Mouse (Mus musculus) gonadal fat pad, adult 2 months (tissue): ENCODE data around the gene Rnaseh2b. TPM values are rescaled to one million over a fixed set of nuclear protein-coding genes. Genes with fewer than 3 reads are reported as not detected.

ENCODE experiments used
- DNase-seq: peaks from one replicate; pipeline ENCODE4 v3.0.0-alpha.2; 2012; ENCODE audit warnings: low read depth
- polyA plus RNA-seq: library from polyadenylated mRNA; depleted of rRNA; stranded (reverse); fragments of >200 nt; gene quantifications from 2 replicates; pipeline ENCODE4 v1.2.3, GENCODE M21; 2012; rRNA removed

Gene Rnaseh2b
- 1.8 and 1.9 TPM in 2 replicates for polyA plus RNA-seq

DNA sequence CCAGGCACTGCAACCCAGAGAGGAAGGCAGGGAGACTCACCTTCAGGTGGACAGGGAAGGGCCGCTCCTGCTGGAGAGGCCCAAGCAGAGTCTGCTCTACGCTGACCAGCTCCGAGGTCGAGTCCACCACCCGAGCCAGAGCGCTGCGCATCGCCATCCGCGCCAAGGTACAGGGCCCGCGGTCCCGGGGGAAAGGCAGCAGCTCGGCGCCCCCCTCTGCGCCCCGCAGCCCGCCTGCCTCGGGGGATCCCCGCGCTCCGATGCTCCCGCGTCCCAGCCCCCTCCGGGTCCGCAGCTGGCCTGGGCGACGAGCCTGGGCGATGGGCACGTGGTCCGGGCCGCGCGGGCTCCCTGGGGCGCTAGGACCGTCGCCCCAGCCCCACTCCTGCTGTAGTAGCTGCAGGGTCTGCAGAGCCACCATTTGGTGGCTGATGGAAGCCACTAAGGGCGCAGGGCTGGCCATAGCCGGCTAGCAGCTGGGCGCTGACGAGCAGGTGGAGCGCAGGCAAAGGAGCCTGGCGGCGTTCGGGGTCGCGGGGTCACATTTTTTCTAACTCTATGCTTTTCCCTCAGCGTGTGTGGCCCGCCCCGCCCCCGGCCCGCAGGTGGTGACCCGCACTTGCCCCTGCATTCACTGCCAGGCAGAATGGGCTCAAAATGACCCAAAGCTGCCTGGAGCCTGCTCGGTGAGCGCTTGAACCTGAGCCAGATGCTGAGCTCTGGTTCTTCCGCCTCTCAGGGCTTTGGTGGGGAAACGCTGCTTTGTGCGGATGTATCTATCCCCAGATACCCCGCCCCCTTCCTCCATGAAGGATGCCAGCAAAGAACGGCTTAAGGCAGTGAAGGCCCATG is at the start of gene Rnaseh2b, which contains the start of gene Dleu7:
Gene Rnaseh2b, plus strand, starts transcription at position 102 of the 852 bp plus-strand sequence.
Gene Dleu7, minus strand, starts transcription at position 560 of the 852 bp plus-strand sequence.
- DNase-seq, result no peak

DNA sequence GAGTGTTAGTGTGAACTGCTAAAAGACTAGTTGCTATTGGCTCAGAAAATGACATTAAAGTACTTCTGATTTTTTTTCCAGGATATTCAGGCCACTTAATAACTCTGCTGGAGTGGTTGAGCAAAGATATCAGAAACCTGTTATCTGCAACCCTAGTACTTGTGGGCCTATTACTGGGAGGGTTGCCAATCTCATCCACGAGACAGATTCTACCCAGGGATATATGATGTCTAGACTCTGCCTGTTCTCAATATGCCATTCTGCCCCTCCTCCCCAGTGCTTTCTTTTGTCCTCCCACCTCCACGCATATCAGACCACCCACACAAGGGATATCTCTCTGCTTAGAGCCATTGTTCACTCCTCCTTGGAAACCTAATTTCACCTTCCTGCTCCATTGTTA is 48.9 kb upstream of the Rnaseh2b start:
- DNase-seq, result no peak

DNA sequence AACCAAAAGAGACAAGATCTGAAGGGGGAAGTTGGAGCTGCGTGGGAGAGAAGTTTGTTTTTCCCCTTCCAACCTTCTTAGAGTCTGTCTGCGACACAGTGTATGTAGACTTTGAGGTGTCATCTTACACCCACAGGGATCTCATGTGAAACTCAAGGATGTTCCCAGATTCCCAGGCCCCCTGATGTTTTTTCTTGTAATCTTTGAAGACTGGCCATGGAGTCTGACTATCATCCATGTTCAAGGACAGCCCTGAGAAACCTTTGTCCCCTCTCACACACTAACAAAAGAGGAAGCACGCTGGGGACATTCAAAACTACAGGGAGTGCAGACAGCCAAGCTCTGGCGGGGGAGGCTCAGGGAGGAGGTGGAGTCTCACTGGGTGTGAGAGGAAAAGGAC is 46.8 kb upstream of the Rnaseh2b start:
- no peak for DNase-seq

DNA sequence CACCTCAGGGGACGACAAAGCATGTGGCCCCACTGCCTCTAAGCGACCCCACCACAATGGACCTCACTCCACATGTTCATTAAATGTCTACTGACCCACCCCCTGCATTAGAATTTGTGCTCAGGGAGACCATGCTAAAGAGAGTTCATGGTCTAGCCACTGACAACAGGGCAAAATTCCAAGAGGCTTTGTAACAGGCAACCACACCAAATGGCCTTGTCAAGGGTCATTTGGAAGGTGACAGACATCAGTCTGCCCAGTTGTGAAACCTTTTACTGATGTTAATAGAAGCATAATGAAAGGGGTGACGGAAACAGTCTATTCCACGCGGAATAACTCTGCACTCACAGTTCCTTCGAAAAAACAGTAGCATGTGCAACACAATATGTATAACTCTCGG is 44.0 kb upstream of the Rnaseh2b start:
- no peak for DNase-seq

DNA sequence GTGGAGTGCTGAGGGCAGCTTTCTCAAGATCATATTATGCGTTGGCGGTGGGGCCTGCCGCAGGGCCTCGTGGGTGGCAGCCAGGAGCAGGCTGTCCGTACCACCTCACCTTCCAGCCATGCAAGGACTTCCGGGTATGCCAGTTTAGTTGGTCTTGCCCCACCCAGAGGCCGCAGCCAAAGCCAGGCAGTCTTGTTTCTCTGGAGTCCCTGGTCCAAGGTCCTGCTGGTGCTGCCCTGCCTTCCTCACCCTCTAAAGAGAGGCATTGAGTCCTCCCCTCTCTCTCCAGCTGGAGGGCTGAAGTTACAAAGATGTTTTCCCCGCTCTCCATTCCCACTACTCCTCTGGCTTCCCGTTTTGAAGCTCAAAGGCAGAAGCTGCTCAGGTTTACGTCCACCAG is 43.6 kb upstream of the Rnaseh2b start:
- no peak for DNase-seq

DNA sequence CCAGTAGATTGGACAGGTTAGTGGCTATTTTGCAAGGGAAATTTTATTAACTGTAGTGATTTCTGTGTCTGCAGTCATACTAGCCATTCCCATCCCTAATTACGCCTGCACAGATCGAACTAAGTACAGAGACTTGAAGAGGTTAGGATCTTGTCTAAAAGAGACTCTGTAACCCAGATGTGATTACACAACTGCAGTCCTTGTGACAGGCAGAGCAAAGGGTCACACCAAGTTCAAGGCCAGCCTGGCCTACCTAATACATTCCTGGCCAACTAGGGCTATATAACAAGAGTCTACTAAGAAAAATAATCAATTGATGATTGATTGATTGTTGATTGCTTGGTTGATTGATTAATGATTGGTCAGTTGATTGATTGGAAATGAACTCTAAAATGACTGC is 43.1 kb upstream of the Rnaseh2b start:
- no peak for DNase-seq

DNA sequence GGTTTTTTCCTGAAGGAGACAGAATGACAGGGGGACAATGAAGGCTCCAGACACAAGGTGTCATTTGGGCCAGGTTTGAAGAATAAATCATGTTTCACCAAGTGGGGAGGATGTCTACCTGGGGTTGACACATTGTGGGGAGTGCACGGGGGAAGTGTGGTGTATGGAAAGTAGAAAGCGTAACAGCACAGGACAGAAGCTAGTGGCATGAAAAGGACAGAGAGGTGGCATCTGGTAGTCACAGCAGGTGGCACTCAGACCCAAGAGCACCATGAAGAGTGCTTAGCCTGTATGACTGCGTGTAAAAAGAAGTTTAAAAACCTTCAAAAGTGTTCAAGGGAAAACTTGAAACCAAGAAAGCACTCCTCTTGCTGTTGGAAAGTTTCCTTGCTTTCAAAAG is 42.3 kb upstream of the Rnaseh2b start:
- no peak for DNase-seq

DNA sequence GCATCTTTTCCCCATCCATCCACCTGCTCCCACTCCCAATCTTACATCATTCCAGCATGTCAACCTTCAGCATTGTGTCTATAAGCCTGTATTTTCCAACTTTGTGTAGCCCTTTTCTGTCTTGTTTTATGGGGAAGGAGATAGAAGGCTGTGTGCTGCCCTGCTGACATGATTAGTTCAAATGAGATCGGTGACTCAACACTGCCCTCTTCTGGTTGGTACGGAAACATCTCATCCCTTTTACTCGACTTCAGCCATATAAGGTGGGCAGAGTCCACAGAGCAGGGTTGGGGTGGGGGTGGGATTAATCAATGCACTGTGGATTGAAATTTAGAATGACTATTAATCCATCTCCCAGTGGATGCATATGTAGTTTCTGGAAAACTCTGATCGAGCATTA is 40.4 kb upstream of the Rnaseh2b start:
- DNase-seq, result no peak

DNA sequence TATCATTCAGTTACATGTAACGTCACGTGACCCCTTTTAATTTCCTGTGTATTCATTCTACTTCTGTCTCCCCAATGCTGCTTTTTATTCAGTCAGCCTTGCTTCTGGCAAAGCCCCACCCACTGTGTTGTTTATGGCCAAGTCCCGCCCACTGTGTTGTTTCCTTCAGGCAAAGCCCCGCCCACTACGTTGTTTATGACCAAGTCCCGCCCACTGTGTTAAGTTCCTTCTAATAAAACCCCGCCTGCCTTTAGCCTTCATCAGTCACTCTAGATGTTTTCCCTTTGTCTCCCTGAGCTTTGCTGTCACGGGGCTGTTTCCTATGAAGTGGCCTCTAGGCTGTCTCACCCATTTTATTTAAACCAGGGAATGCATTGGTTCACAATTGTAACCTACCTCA is 38.0 kb upstream of the Rnaseh2b start:
- DNase-seq, result no peak

DNA sequence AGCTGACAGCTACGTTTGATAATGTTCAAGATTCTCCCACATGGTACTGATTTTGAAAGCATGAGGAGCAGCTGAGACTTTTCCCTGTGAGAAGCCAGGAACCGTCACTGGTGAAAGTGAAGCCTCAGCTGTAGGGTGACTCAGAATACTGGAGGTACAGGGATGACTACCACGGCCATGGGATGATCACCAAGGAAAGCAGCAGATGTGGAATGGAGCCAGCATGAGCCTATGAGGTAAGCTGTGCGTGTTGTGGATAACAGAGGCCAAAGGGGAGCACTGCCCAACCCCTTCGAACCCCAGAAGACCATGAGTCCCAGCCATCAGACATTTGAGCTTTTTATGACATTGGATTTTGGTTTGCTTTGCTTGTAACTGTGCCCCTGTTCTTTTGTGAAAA is 36.3 kb upstream of the Rnaseh2b start:
- DNase-seq, result no peak

DNA sequence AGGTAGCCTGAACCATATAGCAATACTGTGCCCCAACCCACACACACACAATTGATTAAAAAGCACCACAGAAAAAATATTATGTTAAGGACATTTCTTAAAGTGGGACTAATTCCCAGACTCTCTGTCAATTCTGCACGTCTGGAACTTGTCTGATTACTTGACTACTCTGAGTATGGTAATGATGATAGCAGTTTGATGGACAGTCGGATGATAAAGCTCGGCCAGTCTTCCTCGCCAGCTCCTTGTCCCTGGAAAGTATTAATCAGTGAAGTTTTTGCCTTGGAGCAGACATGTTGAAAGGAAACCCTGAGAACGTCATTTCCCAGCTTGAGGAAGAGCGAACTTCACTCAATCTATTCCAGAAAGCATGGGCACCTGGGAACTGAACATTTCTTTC is 34.3 kb upstream of the Rnaseh2b start:
- no peak for DNase-seq

DNA sequence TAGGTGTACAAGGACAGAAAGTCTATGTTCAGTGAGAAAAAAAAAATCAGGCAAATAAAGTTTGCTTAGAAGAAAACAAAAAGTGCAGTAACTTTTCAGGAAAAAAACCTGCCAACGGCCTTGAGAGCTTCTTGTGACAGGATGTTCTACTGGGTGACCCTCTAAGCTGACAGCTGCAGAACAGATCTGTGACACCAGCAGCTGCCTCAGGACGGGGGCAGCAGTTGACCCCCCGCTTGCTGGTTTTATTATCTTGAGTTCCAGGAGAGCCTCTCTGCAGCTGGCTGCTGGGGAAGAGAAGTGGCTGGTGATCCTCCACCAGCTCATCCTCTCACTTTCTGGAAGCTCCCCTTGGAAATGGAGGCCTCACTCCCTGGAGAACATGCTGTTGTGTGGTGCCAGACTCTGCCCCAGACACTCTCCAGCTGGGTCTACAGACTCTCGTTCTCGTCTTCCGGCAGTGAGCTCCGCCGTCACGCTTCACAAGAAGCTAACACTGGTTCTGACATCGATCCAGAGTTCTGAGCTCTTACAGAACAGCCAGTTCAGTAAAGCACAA is 33.3 kb upstream of the Rnaseh2b start:
- DNase-seq, result no peak

DNA sequence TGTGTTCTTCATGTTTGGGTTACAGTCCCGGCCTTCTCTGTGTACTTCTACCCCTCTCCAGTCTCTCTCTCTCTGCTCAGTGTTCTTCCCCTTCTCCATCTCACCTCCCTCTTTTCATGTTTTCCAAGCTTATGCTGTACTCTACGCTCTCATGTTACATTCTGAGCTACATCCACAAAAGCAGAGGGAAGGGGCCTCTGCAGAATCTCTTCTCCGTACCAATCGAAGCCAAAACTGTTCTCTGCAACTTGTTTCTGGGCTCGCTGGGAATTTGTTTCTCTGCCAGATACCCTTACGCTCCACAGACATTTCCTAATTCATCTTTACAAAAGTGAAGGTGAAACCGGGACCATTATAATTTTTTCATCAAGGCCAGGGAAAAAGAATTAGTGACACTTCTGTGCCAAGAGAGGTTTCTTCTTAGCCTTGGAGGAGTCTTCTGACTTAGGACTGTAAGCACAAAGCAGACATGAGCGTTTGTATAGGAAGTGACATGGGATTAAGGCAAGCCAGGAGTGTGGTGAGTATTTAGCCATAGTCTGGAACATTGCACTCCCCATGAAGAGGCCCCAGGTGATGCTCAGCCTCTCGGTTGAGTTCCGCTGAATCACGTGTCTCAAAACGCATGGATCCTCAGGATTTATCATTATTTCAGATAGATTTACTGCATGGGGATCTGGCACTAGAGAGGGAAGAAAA is 21.5 kb upstream of the Rnaseh2b start:
- DNase-seq, result no peak

DNA sequence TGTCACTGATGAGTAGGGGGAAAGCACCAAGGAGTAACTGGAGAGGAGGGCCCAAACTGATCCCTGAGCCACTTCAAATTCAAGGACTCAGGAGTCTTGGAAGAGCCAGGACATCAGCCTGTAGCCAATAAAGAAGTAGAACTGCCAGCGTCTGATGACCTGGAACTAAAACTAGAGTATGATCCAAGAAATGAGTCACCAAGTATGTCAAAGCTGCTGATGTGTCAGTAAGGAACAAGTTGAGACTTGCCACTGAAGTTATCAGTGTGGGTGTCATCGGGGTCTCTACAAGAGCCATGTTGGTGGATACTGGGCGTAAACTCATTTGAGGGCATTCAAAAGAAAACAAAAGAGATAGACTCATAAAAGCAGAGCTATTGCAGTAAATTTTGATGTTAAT is 18.8 kb upstream of the Rnaseh2b start:
- DNase-seq, result no peak

DNA sequence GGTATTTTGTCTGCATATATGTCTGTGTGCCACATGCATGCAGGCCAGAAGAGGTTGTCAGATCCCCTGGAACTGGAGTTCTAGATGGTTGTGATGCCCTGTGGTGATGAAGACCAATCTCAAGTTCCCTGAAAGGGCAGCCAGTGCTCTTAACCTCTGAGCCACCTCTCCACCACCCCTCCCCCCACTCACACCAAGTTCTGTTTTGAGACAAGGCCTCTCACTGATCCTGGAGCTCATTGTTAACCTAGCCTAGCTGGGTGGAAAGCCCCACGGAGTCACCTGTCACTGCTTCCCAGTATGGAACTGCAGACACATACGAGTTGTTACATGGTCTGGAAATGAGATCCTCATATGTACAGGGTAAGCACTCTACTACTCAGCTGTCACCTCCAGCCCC is 9.4 kb upstream of the Rnaseh2b start:
- DNase-seq, result no peak

DNA sequence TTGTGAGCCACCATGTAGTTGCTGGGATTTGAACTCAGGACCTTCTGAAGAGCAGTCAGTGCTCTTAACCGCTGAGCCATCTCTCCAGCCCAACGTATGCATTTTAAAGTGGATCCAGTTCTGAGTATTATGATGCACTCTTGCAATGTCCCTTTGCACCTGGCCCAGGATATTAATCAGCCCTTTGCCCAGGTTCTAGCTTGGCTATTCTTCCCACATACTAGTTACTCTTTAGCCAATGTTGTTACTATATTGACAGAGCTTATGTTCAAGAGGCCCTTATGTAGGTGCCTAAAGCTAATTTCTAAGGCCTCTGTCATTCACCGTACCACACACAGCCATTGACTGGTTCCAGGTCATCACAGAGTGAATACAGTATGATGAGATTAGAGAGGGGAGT is 3.7 kb upstream of the Rnaseh2b start:
- DNase-seq, result no peak

DNA sequence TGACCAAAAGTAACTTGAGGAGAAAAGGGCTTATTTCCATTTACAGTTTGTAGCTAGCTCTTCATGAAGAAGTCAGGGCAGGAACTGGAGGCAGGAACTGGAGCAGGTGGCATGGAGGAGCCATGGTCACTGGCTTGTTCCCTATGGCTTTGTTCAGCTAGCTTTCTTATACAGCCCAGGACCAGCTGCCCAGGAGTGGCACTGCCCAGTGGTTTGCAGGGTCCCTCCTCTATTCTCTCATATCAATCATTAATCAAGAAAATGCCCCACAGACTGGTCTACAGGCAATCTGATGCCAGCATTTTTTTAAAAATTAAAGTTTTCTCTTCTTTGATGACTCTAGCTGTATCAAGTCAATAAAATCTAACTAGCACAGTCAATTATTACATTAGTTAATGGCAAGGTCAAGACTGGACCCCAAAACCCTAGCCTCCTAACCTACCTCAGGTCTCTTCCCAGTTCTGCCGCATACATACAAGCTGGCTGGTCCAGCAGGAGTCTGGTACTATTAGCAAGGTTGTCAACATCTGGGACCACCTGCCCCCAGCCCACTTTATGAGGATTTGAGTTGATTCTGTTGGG is 892 bp upstream of the Rnaseh2b start:
- no peak for DNase-seq

DNA sequence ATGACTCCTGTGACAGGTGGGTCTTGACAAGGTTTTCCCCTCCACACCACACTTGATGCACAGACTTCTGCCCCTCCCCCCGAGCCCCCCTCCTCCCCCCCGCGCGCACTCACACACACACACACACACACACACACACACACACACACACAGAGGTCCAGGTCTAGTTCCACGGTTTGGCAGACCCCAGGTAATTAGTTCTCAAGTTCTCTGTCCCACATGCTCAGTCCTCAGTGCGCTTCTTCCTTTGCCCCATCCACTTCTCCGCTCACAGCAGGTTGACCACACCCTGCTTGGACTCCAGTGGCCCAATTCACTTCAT is 262 bp upstream of the Rnaseh2b start:
- no peak for DNase-seq

DNA sequence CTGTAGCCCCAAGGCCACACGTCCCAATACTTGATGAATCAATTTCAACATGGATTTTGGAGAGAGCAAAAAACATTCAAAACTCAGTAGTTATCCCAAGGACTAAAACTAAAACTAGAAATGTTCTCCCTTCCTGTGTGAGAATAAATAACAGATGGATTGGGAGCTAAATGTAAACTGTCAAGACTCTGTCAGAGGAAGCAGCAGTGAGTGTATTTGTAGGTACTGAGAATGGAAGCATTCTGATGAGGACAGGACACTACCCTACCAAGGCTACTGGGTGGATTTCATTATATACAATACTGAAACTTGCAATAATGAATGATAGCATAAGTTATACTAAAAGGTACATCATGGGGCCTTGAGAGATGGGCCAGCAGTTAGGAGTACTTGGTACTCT is 6.4 kb downstream of the Rnaseh2b start:
- no peak for DNase-seq

DNA sequence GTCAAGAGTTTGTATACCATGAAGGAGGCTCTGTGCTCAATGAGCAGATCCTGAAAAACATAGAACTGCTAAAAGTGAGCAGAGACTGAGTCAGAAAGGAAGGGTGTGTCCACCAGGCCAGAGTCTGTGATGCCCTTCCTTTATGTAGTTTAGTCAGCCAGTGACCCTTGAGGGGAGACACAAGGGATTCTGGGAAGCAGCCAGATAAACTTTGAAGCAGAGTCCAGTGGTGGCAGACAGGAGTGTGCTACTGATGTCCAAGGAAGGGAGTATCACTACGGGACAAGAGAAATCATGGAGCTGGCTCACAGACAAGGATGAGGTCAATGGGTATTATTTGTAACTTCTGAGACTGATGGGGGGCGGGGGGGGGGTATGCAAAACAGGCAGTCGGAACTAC is 7.6 kb downstream of the Rnaseh2b start:
- no peak for DNase-seq

DNA sequence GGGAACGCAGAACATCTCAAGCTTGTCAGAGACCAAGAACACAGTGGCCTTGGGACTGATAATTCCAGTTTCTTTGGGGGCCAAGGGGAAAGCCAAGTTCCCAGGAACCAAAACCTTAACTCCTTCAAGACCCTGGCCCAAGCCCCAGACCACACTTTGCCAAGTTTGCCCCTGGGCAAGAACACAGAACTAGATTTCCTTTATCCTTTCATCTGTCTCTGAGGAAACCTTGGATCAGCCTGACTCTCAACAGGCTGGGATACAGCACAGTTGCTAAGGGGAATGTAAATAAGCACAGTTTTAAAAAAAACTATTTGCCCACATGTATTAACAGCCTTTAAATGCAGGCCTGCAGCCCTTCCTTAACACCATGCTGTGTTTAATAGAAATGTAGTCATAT is 15.2 kb downstream of the Rnaseh2b start:
- no peak for DNase-seq

DNA sequence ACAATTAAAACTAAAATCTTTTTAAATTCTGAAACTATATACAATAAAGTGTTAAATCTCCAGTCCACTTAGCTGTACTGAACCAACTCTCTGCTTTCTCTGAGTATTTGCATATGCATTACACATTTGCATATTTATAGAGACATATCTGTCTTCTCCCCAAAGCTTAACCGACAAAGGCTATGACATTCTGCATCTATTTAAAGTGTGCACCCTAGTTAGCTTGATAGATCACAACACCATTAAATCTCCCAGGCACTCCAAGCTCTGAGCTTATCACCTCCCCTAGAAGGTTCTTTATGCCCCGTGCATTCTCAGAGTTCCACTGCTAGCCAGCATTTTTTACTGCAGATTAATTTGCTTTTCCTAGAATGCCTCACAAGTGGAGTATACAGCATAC is 16.6 kb downstream of the Rnaseh2b start:
- DNase-seq, result no peak

DNA sequence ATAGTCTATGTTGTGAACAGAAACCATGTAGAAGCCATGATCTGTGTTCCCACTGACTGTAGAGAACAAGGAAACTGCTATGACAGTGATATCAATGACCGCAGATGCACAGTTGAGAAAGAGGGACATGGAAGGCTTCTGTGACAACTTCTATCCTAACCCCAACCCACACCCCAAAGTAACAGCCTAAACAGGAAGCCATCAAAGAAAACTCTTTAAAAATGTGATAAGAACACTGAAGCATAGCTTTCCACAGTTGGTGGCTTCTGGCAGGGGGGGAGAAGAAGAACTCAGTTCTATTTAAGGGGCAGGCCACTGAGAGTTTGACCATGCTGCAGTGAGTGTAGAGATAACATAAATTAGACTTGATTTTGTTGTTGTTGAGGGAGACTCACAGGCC is 19.3 kb downstream of the Rnaseh2b start:
- DNase-seq, result no peak
